Mouse (Mus musculus) induced T-regulatory cell, adult 2 months (primary cell): ENCODE measurements at regions not wholly inside any gene's neighbourhood (a gene's known extent, or its start where the extent isn't known, plus 50 kb on each side); places are given as distances from the start of the nearest gene placed in this dataset.

ENCODE experiments used
- DNase-seq: peaks from one replicate; pipeline ENCODE4 v3.0.0-alpha.2; 2012; ENCODE audit warnings: low read depth

DNA sequence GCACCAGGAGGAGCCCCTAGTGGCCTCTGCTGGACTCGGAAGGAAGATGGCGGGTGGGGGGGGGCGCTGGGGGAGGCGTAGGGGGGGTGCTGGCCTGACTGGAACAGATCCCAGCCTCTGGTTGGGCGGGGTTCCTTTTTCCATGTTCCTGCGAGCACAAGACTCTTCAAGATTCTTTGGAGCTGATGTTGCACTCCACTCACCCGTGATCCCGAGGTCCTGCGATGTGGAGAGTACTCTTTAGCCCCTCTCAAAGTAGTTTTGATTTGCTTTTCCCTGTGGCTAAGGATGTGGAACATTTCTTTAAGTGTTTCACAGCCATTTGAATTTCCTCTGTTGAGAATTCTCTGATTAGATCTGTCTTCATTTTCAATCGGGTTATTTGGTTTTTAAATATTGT, 269.8 kb upstream of the 2610301B20Rik start:
- no peak for DNase-seq

- no peak for DNase-seq
Observed at GRCm38 (mm10) chr4:10607855-10608576, 266.3 kb upstream of the 2610301B20Rik start.

GRCm38 (mm10) chr4:10610784-10611183, 263.5 kb upstream of the 2610301B20Rik start:
- DNase-seq: no peak
